Mouse (Mus musculus): ENCODE data around the gene Tgif1. TPM values are rescaled to one million over a fixed set of nuclear protein-coding genes. Genes with fewer than 3 reads are reported as not detected.

Tgif1 gene
- total and polyA plus RNA-seq, 3 experiments = 44.5 to 74.4 (median 70.6) TPM

Other genes starting within 250 kb of the Tgif1 start
- gene Myom1, start 149.1 kb upstream of the Tgif1 start, total RNA-seq (2012; rRNA removed) = 0.42 and 0.55 TPM in 2 replicates
- 0.26 TPM in 2 replicates for gene Myom1, start 149.1 kb upstream of the Tgif1 start, total RNA-seq (2014; rRNA removed)
- gene Myom1, start 149.1 kb upstream of the Tgif1 start, polyA plus RNA-seq (2012; ENCODE audit: insufficient read length, low read depth) = 0.86 and 0.93 TPM in 2 replicates
- 163 and 171 TPM in 2 replicates for gene Myl12a, start 149.3 kb upstream of the Tgif1 start, total RNA-seq (2012; rRNA removed)
- 246 and 279 TPM in 2 replicates for gene Myl12a, start 149.3 kb upstream of the Tgif1 start, total RNA-seq (2014; rRNA removed)
- gene Myl12a, start 149.3 kb upstream of the Tgif1 start, polyA plus RNA-seq (2012; ENCODE audit: insufficient read length, low read depth) = 280 and 285 TPM in 2 replicates

All from CH12.LX (cell line).